Mouse (Mus musculus) erythroblast, embryonic 14.5 days (primary cell): Measurements from ENCODE around the gene Nenf.

ENCODE experiments used
- GATA1 ChIP-seq: IDR thresholded peaks from 2 replicates; pipeline ENCODE4 v1.6.1; 2012; ENCODE audit warnings: low read length, inconsistent platforms, mixed read lengths
- TAL1 ChIP-seq: IDR thresholded peaks from 3 replicates; pipeline ENCODE4 v1.6.1; 2012; ENCODE audit warnings: low read length, inconsistent platforms, mixed read lengths

DNA sequence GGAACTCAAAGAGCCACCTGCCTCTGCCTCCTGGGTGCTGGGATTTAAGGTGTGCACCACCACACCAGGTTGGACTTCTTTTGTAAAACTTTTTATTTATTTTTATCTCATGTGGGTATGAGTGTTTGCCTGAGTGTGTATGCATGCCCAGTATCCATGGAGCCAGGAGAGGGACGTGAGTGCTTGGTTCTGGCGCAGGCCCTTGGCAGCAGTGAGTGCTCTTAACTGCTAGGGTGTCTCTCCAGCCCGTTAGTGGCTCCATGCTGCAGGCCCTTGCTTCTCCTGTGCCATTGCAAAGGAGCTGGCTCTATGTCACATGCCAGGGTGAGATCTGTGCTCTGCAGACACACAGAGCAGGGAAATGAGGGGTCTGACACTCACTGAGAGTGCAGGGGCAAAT is 14.3 kb downstream of the Nenf start:
- no peak for TF ChIP-seq GATA1
- TF ChIP-seq TAL1: no peak
